Mouse (Mus musculus): ENCODE results near the gene Amn. TPM values are rescaled to one million over a fixed set of nuclear protein-coding genes. Genes with fewer than 3 reads are reported as not detected.
A peak's percentile ranks its signal among the peaks of the same experiment; 100 is the strongest.

The Amn gene
- total RNA-seq, 1 experiment from 2014 or later: 0.79 TPM

- no peak for DNase-seq
These were observed 52.5 kb downstream of the Amn start for GRCm38 (mm10) chr12:111323423-111323822.

- DNase-seq: no peak
These were observed 53.6 kb downstream of the Amn start for GRCm38 (mm10) chr12:111324536-111324935.

GRCm38 (mm10) chr12:111324949-111325348, 54.1 kb downstream of the Amn start:
- no peak for DNase-seq

DNA sequence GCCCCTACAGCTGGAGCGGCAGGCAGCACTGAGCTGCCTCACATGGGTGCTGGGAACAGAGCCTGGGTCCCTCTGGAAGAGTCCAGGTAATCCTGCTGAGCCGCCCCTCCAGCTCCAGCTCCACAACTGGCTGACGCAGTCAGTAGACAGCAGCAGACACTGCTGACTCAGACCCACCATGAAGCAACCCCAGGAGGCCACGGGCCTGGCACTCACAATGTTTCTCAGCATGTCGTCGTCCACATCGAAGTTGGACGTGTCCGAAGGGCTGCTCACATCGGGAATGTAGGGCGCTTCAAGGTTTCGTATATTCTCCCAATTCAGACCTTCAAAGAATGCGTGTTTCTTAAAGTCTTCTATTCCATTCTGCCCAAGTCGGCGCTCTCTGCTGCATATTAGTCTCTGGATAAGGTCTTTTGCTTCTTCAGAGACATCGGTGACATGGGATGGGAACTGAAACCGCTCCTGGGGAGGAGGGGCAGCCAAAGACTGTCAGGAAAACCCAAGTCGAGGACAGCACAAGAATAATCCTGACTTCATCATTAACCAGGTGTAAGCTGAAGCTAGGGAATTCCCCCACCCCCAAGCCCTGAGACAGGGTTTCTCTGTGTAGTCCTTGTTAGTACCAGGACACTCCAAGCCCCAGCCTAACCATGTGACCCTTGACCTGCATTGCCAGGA, 55.0 kb downstream of the Amn start:
- peak; percentile 32 for DNase-seq

Other genes with a start within 250 kb of the Amn start
- gene Rcor1, start 231.7 kb upstream of the Amn start, total RNA-seq (2021): 45.6 and 54.7 TPM in 2 replicates
- 31.6 and 32.4 TPM in 2 replicates for gene Traf3, start 104.7 kb upstream of the Amn start, total RNA-seq (2021)
- not detected in 2 replicates for gene 4930595D18Rik, start 86.6 kb upstream of the Amn start, total RNA-seq (2021)
- 123 and 157 TPM in 2 replicates for gene Cdc42bpb, start 106.6 kb downstream of the Amn start, total RNA-seq (2021)
- 0.85 TPM in 1 of 2 replicates, not detected in the other for gene Lbhd2, start 135.7 kb downstream of the Amn start, total RNA-seq (2021)
- 4.4 and 5.7 TPM in 2 replicates for gene Exoc3l4, start 145.9 kb downstream of the Amn start, total RNA-seq (2021)
- 7.2 and 15.0 TPM in 2 replicates for gene Tnfaip2, start 171.4 kb downstream of the Amn start, total RNA-seq (2021)
- not detected in 2 replicates for gene Gm266, start 214.7 kb downstream of the Amn start, total RNA-seq (2021)

Data from adrenal gland, postnatal 25 days (tissue).